Mouse (Mus musculus): Measurements from ENCODE around the gene Pik3c2a. TPM values are rescaled to one million over a fixed set of nuclear protein-coding genes. Genes with fewer than 3 reads are reported as not detected.
A peak's percentile ranks its signal among the peaks of the same experiment; 100 is the strongest.

Pik3c2a gene
- polyA plus RNA-seq (2012; rRNA removed): 19.6 and 20.0 TPM in 2 replicates

GRCm38 (mm10) chr7:116443004-116443696 is at the start of gene Pik3c2a:
Pik3c2a (minus strand) TSS chr7:116443449.
- peak; percentile 96 for DNase-seq
- no peaks in the 10 kb centered on the region for H3K27me3 ChIP-seq (ENCODE audit: control insufficient read depth, insufficient read depth, low read length)
- peak; percentile 92 for TF ChIP-seq POLR2A (IDR thresholded peaks at IDR 0.05; ENCODE audit: borderline replicate concordance, insufficient read depth, low read length)
- no peak for TF ChIP-seq CTCF (IDR thresholded peaks at IDR 0.05; ENCODE audit: borderline replicate concordance, insufficient read depth, low read depth, low read length)
- H3K4me1 ChIP-seq (ENCODE audit: control insufficient read depth, insufficient read depth, low read length): no peaks in the 10 kb centered on the region; the same call in 1 of the 2 replicates
- H3K27ac ChIP-seq (ENCODE audit: insufficient read depth, low read length): peak within 1 kb of the TSS; percentile 80
- peak within 1 kb of the TSS; percentile 87 for H3K4me3 ChIP-seq (replicated peaks; ENCODE audit: insufficient read depth, low read depth, low read length)
- under 1% methylated on average over 72 of the region's 72 CpGs for WGBS

GRCm38 (mm10) chr7:116491113-116491512 is 47.9 kb upstream of the Pik3c2a start:
- no peak overlapping the region for H3K27ac ChIP-seq (ENCODE audit: insufficient read depth, low read length)
- no peaks in the 10 kb centered on the region for H3K27me3 ChIP-seq (ENCODE audit: control insufficient read depth, insufficient read depth, low read length)
- TF ChIP-seq CTCF (IDR thresholded peaks at IDR 0.05; ENCODE audit: borderline replicate concordance, insufficient read depth, low read depth, low read length) (no peak), POLR2A (IDR thresholded peaks at IDR 0.05; ENCODE audit: borderline replicate concordance, insufficient read depth, low read length) (no peak)
- no peak overlapping the region for H3K4me3 ChIP-seq (replicated peaks; ENCODE audit: insufficient read depth, low read depth, low read length)
- 75% methylated on average over 4 of the region's 4 CpGs for WGBS
- no peak for DNase-seq
- H3K4me1 ChIP-seq (ENCODE audit: control insufficient read depth, insufficient read depth, low read length): no peaks in the 10 kb centered on the region

GRCm38 (mm10) chr7:116485062-116485601 is 41.9 kb upstream of the Pik3c2a start:
- Histone ChIP-seq H3K27ac (ENCODE audit: insufficient read depth, low read length) (no peak overlapping the region), H3K27me3 (ENCODE audit: control insufficient read depth, insufficient read depth, low read length) (no peaks in the 10 kb centered on the region), H3K4me3 (replicated peaks; ENCODE audit: insufficient read depth, low read depth, low read length) (no peak overlapping the region), H3K4me1 (ENCODE audit: control insufficient read depth, insufficient read depth, low read length) (no peaks in the 10 kb centered on the region)
- no peak for TF ChIP-seq CTCF (IDR thresholded peaks at IDR 0.05; ENCODE audit: borderline replicate concordance, insufficient read depth, low read depth, low read length)
- TF ChIP-seq POLR2A (IDR thresholded peaks at IDR 0.05; ENCODE audit: borderline replicate concordance, insufficient read depth, low read length): no peak
- no peak for DNase-seq
- 73% methylated on average over 1 of the region's 1 CpGs for WGBS

GRCm38 (mm10) chr7:116484213-116484612 is 41.0 kb upstream of the Pik3c2a start:
- 93% methylated on average over 5 of the region's 5 CpGs for WGBS
- no peak for TF ChIP-seq CTCF (IDR thresholded peaks at IDR 0.05; ENCODE audit: borderline replicate concordance, insufficient read depth, low read depth, low read length)
- no peak for TF ChIP-seq POLR2A (IDR thresholded peaks at IDR 0.05; ENCODE audit: borderline replicate concordance, insufficient read depth, low read length)
- no peaks in the 10 kb centered on the region for H3K27me3 ChIP-seq (ENCODE audit: control insufficient read depth, insufficient read depth, low read length)

GRCm38 (mm10) chr7:116483782-116484181 is 40.5 kb upstream of the Pik3c2a start:
- DNase-seq: no peak
- Histone ChIP-seq H3K4me1 (ENCODE audit: control insufficient read depth, insufficient read depth, low read length) (no peaks in the 10 kb centered on the region), H3K4me3 (replicated peaks; ENCODE audit: insufficient read depth, low read depth, low read length) (no peak overlapping the region), H3K27me3 (ENCODE audit: control insufficient read depth, insufficient read depth, low read length) (no peaks in the 10 kb centered on the region), H3K27ac (ENCODE audit: insufficient read depth, low read length) (no peak overlapping the region)
- TF ChIP-seq POLR2A (IDR thresholded peaks at IDR 0.05; ENCODE audit: borderline replicate concordance, insufficient read depth, low read length) (no peak), CTCF (IDR thresholded peaks at IDR 0.05; ENCODE audit: borderline replicate concordance, insufficient read depth, low read depth, low read length) (no peak)
- WGBS: 83% methylated on average over 5 of the region's 5 CpGs

More at GRCm38 (mm10) chr7:116484213-116484612, 41.0 kb upstream of the Pik3c2a start:
- H3K4me3 ChIP-seq (replicated peaks; ENCODE audit: insufficient read depth, low read depth, low read length): no peak overlapping the region
- no peak for DNase-seq
- H3K27ac ChIP-seq (ENCODE audit: insufficient read depth, low read length): no peak overlapping the region
- no peaks in the 10 kb centered on the region for H3K4me1 ChIP-seq (ENCODE audit: control insufficient read depth, insufficient read depth, low read length)

- H3K4me3 ChIP-seq (replicated peaks; ENCODE audit: insufficient read depth, low read depth, low read length): no peak overlapping the region
- TF ChIP-seq POLR2A (IDR thresholded peaks at IDR 0.05; ENCODE audit: borderline replicate concordance, insufficient read depth, low read length): no peak
- no peak for TF ChIP-seq CTCF (IDR thresholded peaks at IDR 0.05; ENCODE audit: borderline replicate concordance, insufficient read depth, low read depth, low read length)
- 12% methylated on average over 1 of the region's 1 CpGs for WGBS
- peak in 1 of 2 experiments; percentile 10 for DNase-seq
- no peaks in the 10 kb centered on the region for H3K4me1 ChIP-seq (ENCODE audit: control insufficient read depth, insufficient read depth, low read length)
- no peak overlapping the region for H3K27ac ChIP-seq (ENCODE audit: insufficient read depth, low read length)
- H3K27me3 ChIP-seq (ENCODE audit: control insufficient read depth, insufficient read depth, low read length): no peaks in the 10 kb centered on the region
Observed at GRCm38 (mm10) chr7:116483106-116483505, 39.9 kb upstream of the Pik3c2a start.

- TF ChIP-seq POLR2A (IDR thresholded peaks at IDR 0.05; ENCODE audit: borderline replicate concordance, insufficient read depth, low read length) (no peak), CTCF (IDR thresholded peaks at IDR 0.05; ENCODE audit: borderline replicate concordance, insufficient read depth, low read depth, low read length) (no peak)
- Histone ChIP-seq H3K4me1 (ENCODE audit: control insufficient read depth, insufficient read depth, low read length) (no peaks in the 10 kb centered on the region), H3K27ac (ENCODE audit: insufficient read depth, low read length) (no peak overlapping the region), H3K4me3 (replicated peaks; ENCODE audit: insufficient read depth, low read depth, low read length) (no peak overlapping the region), H3K27me3 (ENCODE audit: control insufficient read depth, insufficient read depth, low read length) (no peaks in the 10 kb centered on the region)
- no peak for DNase-seq
- WGBS: 86% methylated on average over 5 of the region's 5 CpGs
Observed at GRCm38 (mm10) chr7:116476264-116476663, 33.0 kb upstream of the Pik3c2a start.

- no peaks in the 10 kb centered on the region for H3K4me1 ChIP-seq (ENCODE audit: control insufficient read depth, insufficient read depth, low read length)
- no peaks in the 10 kb centered on the region for H3K27me3 ChIP-seq (ENCODE audit: control insufficient read depth, insufficient read depth, low read length)
- DNase-seq: no peak
- no peak overlapping the region for H3K27ac ChIP-seq (ENCODE audit: insufficient read depth, low read length)
- no peak overlapping the region for H3K4me3 ChIP-seq (replicated peaks; ENCODE audit: insufficient read depth, low read depth, low read length)
- TF ChIP-seq CTCF (IDR thresholded peaks at IDR 0.05; ENCODE audit: borderline replicate concordance, insufficient read depth, low read depth, low read length): no peak
- TF ChIP-seq POLR2A (IDR thresholded peaks at IDR 0.05; ENCODE audit: borderline replicate concordance, insufficient read depth, low read length): no peak
Observed at GRCm38 (mm10) chr7:116475836-116476235, 32.6 kb upstream of the Pik3c2a start.

Measured in cerebellum, adult 2 months (tissue).